19 mouse cellular contexts compared by ENCODE assay signal in genomic region chr12:40843474-40844080, GRCm38 (mm10).
DNase-seq lines count a peak whose midpoint lies in the region; ATAC-seq and TF ChIP-seq lines count a peak whose summit lies in the region.
"Had no signal": no experiment of that assay in that cellular context is flagged by ENCODE, and none has a peak within 500 bp of the region (broad histone marks: within the 10 kb centered on the region; RNA-seq: fewer than 3 reads in every experiment).

No protein-coding gene starts in this region.

- no peak overlapping the region for H3K4me2 ChIP-seq in forebrain, postnatal 0 days (ENCODE audit: low read depth)
- H3K4me2 ChIP-seq: midbrain, embryonic 13.5 days; neural tube, embryonic 13.5 days had no signal

- intact Hi-C loops in heart, postnatal 10 days (cut with DNase I), result no loop called here

- no peaks in the 10 kb centered on the region for H3K4me1 ChIP-seq in forebrain, postnatal 0 days (ENCODE audit: insufficient read depth)
- H3K4me1 ChIP-seq: embryonic facial prominence, embryonic 10.5 days had no signal

- WGBS in forebrain, postnatal 0 days, result 58% methylated on average over 3 of the region's 3 CpGs

- DNase-seq in heart, adult 11 months, result peak; percentile 81
- no peak for DNase-seq in heart, postnatal 10 days
- peak; percentile 19 for DNase-seq in A20 (ENCODE audit: low read depth, low spot score)
- peak; percentile 51 for DNase-seq in brain, adult 2 months (ENCODE audit: low read depth, low spot score)
- DNase-seq in forebrain, postnatal 0 days, result peak; percentile 63
- DNase-seq in embryo, embryonic 9.5 days (ENCODE audit: extremely low spot score), result no peak
- no peak for DNase-seq in ovary, postnatal 14 days (ENCODE audit: low spot score)
- DNase-seq: adrenal gland, adult 8-10 months; cerebellum, adult 2 months; gastrocnemius, postnatal 25 days; kidney, adult 2 months; kidney, postnatal 14 days; left cerebral cortex, postnatal 4 days; lung, postnatal 10 days; spleen, adult 18-20 months; thymus, adult 2 months had no signal

- H3K9me3 ChIP-seq in forebrain, postnatal 0 days (ENCODE audit: low read length), result no peaks in the 10 kb centered on the region
- H3K9me3 ChIP-seq: embryonic facial prominence, embryonic 10.5 days; midbrain, embryonic 13.5 days; neural tube, embryonic 13.5 days had no signal

- peaks cover 3% of the 10 kb centered on the region; the same call in 1 of the 2 replicates for H3K36me3 ChIP-seq in forebrain, postnatal 0 days (ENCODE audit: insufficient read depth)

- H3K27me3 ChIP-seq in forebrain, postnatal 0 days (ENCODE audit: insufficient read depth, low read length), result no peaks in the 10 kb centered on the region
- H3K27me3 ChIP-seq: midbrain, embryonic 13.5 days; neural tube, embryonic 13.5 days had no signal

- no peak overlapping the region for H3K4me3 ChIP-seq in forebrain, postnatal 0 days (ENCODE audit: low read depth, low read length)
- H3K4me3 ChIP-seq: embryonic facial prominence, embryonic 10.5 days; midbrain, embryonic 13.5 days; neural tube, embryonic 13.5 days had no signal

- no peak overlapping the region for H3K9ac ChIP-seq in forebrain, postnatal 0 days
- H3K9ac ChIP-seq: midbrain, embryonic 13.5 days; neural tube, embryonic 13.5 days had no signal

- H3K27ac ChIP-seq in forebrain, postnatal 0 days (ENCODE audit: low read depth, low read length), result no peak overlapping the region
- H3K27ac ChIP-seq: embryonic facial prominence, embryonic 10.5 days; midbrain, embryonic 13.5 days; neural tube, embryonic 13.5 days had no signal

- ATAC-seq in forebrain, postnatal 0 days, result peak; percentile 67

- no peak for TF ChIP-seq CTCF in forebrain, postnatal 0 days (IDR thresholded peaks at IDR 0.05; ENCODE audit: low read depth)

Comparison
In these comparisons a context has a peak if more than half of its experiments do, and no peak if none do; other contexts are left out.
1. DNase-seq: peak in heart, adult 11 months (single experiment), A20 (single experiment), brain, adult 2 months (single experiment) and forebrain, postnatal 0 days (single experiment); none in heart, postnatal 10 days (0 of 2), embryo, embryonic 9.5 days (single experiment) and ovary, postnatal 14 days (single experiment).